Mouse (Mus musculus) heart, embryonic 11.5 days (tissue): ENCODE data around the gene Dmrta2. TPM values are rescaled to one million over a fixed set of nuclear protein-coding genes. Genes with fewer than 3 reads are reported as not detected.
A peak's percentile ranks its signal among the peaks of the same experiment; 100 is the strongest.

Experiments used
- ATAC-seq: fragments of 200-750 bp; cut with Nextera tagmentation; replicated peaks from 2 replicates; pipeline ENCODE4 v1.8.0; 2017; ENCODE audit warnings: moderate library complexity; ENCODE audit not compliant: insufficient number of reproducible peaks, low FRiP score, low TSS enrichment
- H3K27ac ChIP-seq: fragments of 300-500 bp; sonication (generic); 2 replicates; pipeline ENCODE4 v1.5.1; 2014; ENCODE audit warnings: mild to moderate bottlenecking, low read depth, low read length
- H3K27me3 ChIP-seq: fragments of 300-500 bp; sonication (generic); 2 replicates; pipeline ENCODE4 v1.6.1; 2014; ENCODE audit warnings: mild to moderate bottlenecking, low read length, mixed read lengths; ENCODE audit not compliant: control insufficient read depth, insufficient read depth
- H3K36me3 ChIP-seq: fragments of 300-500 bp; sonication (generic); 2 replicates; pipeline ENCODE4 v1.6.1; 2014; ENCODE audit warnings: mild to moderate bottlenecking, low read length, moderate library complexity, mixed read lengths; ENCODE audit not compliant: control insufficient read depth, insufficient read depth
- H3K4me1 ChIP-seq: fragments of 300-500 bp; sonication (generic); 2 replicates; pipeline ENCODE4 v1.6.1; 2014; ENCODE audit warnings: low read length; ENCODE audit not compliant: control insufficient read depth, insufficient read depth
- H3K4me2 ChIP-seq: fragments of 300-500 bp; sonication (generic); 2 replicates; pipeline ENCODE4 v1.6.1; 2014; ENCODE audit warnings: mild to moderate bottlenecking, moderate library complexity
- H3K4me3 ChIP-seq: fragments of 300-500 bp; sonication (generic); 2 replicates; pipeline ENCODE4 v1.5.1; 2014; ENCODE audit warnings: low read depth, low read length
- H3K9ac ChIP-seq: fragments of 300-500 bp; sonication (generic); 2 replicates; pipeline ENCODE4 v1.6.1; 2014; ENCODE audit warnings: mild to moderate bottlenecking, low read depth, low read length, moderate library complexity
- H3K9me3 ChIP-seq: fragments of 300-500 bp; sonication (generic); replicated peaks from 2 replicates; pipeline ENCODE4 v1.6.1; 2016; ENCODE audit warnings: low read length; ENCODE audit not compliant: control insufficient read depth
- WGBS: fragments of 180-500 bp; shearing (Covaris S2); extraction: QIAGEN DNeasy Blood & Tissue Kit; methylation state at CpG from one replicate; pipeline ENCODE4 v1.1.7; 2014; ENCODE audit not compliant: insufficient replicate concordance; 5-methylcytosine and 5-hydroxymethylcytosine counted together
- polyA plus RNA-seq: library from polyadenylated mRNA; unstranded; fragments of >200 nt; fragmentation: Nextera tagmentation; extraction: Ambion mirVana; gene quantifications from 2 replicates; pipeline ENCODE4 v1.2.1, GENCODE M21; 2014

The Dmrta2 gene
- 0.06 TPM in 1 of 2 replicates, not detected in the other for polyA plus RNA-seq

- Histone ChIP-seq H3K27ac (no peak within 1 kb of the TSS), H3K36me3 (no peaks in the 10 kb centered on the region), H3K4me3 (peak within 1 kb of the TSS; percentile 51), H3K9ac (0 out of 2 replicates have a peak within 1 kb of the TSS, but pooled peaks have one; percentile 28), H3K27me3 (peaks cover 98% of the 10 kb centered on the region), H3K4me2 (peak within 1 kb of the TSS; percentile 83), H3K9me3 (no peaks in the 10 kb centered on the region), H3K4me1 (peaks cover 32% of the 10 kb centered on the region)
- WGBS: under 1% methylated on average over 63 of the region's 64 CpGs
- ATAC-seq: peak; percentile 39; the same call in 1 of the 2 replicates
Observed at GRCm38 (mm10) chr4:109977148-109978067, at the start of gene Dmrta2. Gene Dmrta2 (plus strand): TSS chr4:109978053.

GRCm38 (mm10) chr4:109929058-109929457 is 48.8 kb upstream of the Dmrta2 start:
- Histone ChIP-seq H3K36me3 (no peaks in the 10 kb centered on the region), H3K4me3 (no peak overlapping the region), H3K27ac (no peak overlapping the region), H3K27me3 (no peaks in the 10 kb centered on the region), H3K9me3 (no peaks in the 10 kb centered on the region), H3K4me2 (no peak overlapping the region), H3K4me1 (no peaks in the 10 kb centered on the region), H3K9ac (no peak overlapping the region)
- ATAC-seq: no peak
- WGBS: 87% methylated on average over 1 of the region's 1 CpGs

GRCm38 (mm10) chr4:109930445-109930844 is 47.4 kb upstream of the Dmrta2 start:
- H3K9me3 ChIP-seq: no peaks in the 10 kb centered on the region
- H3K4me3 ChIP-seq: no peak overlapping the region
- H3K27me3 ChIP-seq: no peaks in the 10 kb centered on the region
- no peaks in the 10 kb centered on the region for H3K4me1 ChIP-seq
- H3K4me2 ChIP-seq: no peak overlapping the region
- H3K36me3 ChIP-seq: no peaks in the 10 kb centered on the region
- 95% methylated on average over 1 of the region's 1 CpGs for WGBS
- no peak for ATAC-seq
- H3K27ac ChIP-seq: no peak overlapping the region
- H3K9ac ChIP-seq: no peak overlapping the region

- H3K4me1 ChIP-seq: no peaks in the 10 kb centered on the region
- no peak overlapping the region for H3K4me2 ChIP-seq
- H3K4me3 ChIP-seq: no peak overlapping the region
- 94% methylated on average over 1 of the region's 1 CpGs for WGBS
- ATAC-seq: no peak
- no peaks in the 10 kb centered on the region for H3K9me3 ChIP-seq
- H3K9ac ChIP-seq: no peak overlapping the region
- no peaks in the 10 kb centered on the region for H3K27me3 ChIP-seq
- no peak overlapping the region for H3K27ac ChIP-seq
- H3K36me3 ChIP-seq: no peaks in the 10 kb centered on the region
Observed at GRCm38 (mm10) chr4:109930935-109931334, 46.9 kb upstream of the Dmrta2 start.

- no peaks in the 10 kb centered on the region for H3K27me3 ChIP-seq
- H3K4me2 ChIP-seq: no peak overlapping the region
- H3K27ac ChIP-seq: no peak overlapping the region
- ATAC-seq: no peak
- H3K4me1 ChIP-seq: no peaks in the 10 kb centered on the region
- H3K9ac ChIP-seq: no peak overlapping the region
- no peaks in the 10 kb centered on the region for H3K9me3 ChIP-seq
- WGBS: 90% methylated on average over 3 of the region's 3 CpGs
- H3K4me3 ChIP-seq: no peak overlapping the region
- no peaks in the 10 kb centered on the region for H3K36me3 ChIP-seq
Observed at GRCm38 (mm10) chr4:109936557-109936956, 41.3 kb upstream of the Dmrta2 start.

GRCm38 (mm10) chr4:109939291-109939690 is 38.6 kb upstream of the Dmrta2 start:
- Histone ChIP-seq H3K4me2 (no peak overlapping the region), H3K27ac (no peak overlapping the region), H3K27me3 (no peaks in the 10 kb centered on the region), H3K4me1 (no peaks in the 10 kb centered on the region), H3K36me3 (no peaks in the 10 kb centered on the region), H3K9ac (no peak overlapping the region), H3K4me3 (no peak overlapping the region), H3K9me3 (no peaks in the 10 kb centered on the region)
- no peak for ATAC-seq

GRCm38 (mm10) chr4:109945554-109945953 is 32.3 kb upstream of the Dmrta2 start:
- H3K27me3 ChIP-seq: no peaks in the 10 kb centered on the region
- H3K9ac ChIP-seq: no peak overlapping the region
- no peaks in the 10 kb centered on the region for H3K36me3 ChIP-seq
- H3K9me3 ChIP-seq: no peaks in the 10 kb centered on the region
- no peak for ATAC-seq
- no peaks in the 10 kb centered on the region for H3K4me1 ChIP-seq
- WGBS: 87% methylated on average over 1 of the region's 1 CpGs
- H3K4me2 ChIP-seq: no peak overlapping the region
- no peak overlapping the region for H3K4me3 ChIP-seq
- H3K27ac ChIP-seq: no peak overlapping the region

GRCm38 (mm10) chr4:109949307-109949706 is 28.5 kb upstream of the Dmrta2 start:
- H3K27ac ChIP-seq: no peak overlapping the region
- H3K36me3 ChIP-seq: no peaks in the 10 kb centered on the region
- H3K4me2 ChIP-seq: no peak overlapping the region
- WGBS: 93% methylated on average over 3 of the region's 3 CpGs
- H3K9ac ChIP-seq: no peak overlapping the region
- H3K4me3 ChIP-seq: no peak overlapping the region
- H3K4me1 ChIP-seq: no peaks in the 10 kb centered on the region
- H3K9me3 ChIP-seq: no peaks in the 10 kb centered on the region
- ATAC-seq: no peak
- H3K27me3 ChIP-seq: no peaks in the 10 kb centered on the region

GRCm38 (mm10) chr4:109953509-109953908 is 24.3 kb upstream of the Dmrta2 start:
- Histone ChIP-seq H3K4me3 (no peak overlapping the region), H3K36me3 (no peaks in the 10 kb centered on the region), H3K27me3 (no peaks in the 10 kb centered on the region), H3K4me2 (no peak overlapping the region), H3K9me3 (no peaks in the 10 kb centered on the region), H3K9ac (no peak overlapping the region), H3K27ac (no peak overlapping the region), H3K4me1 (no peaks in the 10 kb centered on the region)
- ATAC-seq: no peak
- 87% methylated on average over 1 of the region's 1 CpGs for WGBS
